Mouse (Mus musculus) cortical plate, adult 2 months (tissue): Measurements from ENCODE around the gene Pagr1b.

Source experiments
- CTCF ChIP-seq: fragments of 200-500 bp; IDR thresholded peaks from 2 replicates; pipeline ENCODE4 v1.5.1; 2011; ENCODE audit warnings: mild to moderate bottlenecking, control low read depth, low read length; ENCODE audit not compliant: insufficient read depth; ENCODE audit errors: extremely low read depth
- POLR2A ChIP-seq: fragments of 200-500 bp; IDR thresholded peaks from 2 replicates; pipeline ENCODE4 v1.6.1; 2011; ENCODE audit warnings: mild to moderate bottlenecking, low read length, control low read depth; ENCODE audit not compliant: insufficient read depth; ENCODE audit errors: extremely low read depth

DNA sequence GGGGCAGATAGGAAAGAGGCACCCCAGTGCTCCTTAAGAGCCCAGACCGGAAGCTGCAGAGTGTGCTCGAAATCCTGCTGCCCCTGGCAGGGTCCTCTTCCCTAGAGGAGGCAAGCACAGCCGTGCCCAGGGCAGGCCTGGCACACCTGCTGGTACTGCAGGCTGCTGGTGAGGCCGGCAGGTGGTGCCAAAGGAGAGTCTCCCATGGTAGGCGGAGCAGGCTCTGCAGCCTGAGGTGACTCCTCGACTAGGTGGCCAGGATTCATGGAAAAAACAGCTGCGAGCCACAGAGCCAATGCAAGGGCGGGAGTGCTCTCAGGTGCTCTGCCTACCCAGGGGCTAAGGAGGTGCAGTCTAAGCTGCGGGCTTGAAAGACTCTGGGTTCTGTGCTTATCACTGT lies 30.0 kb downstream of the Pagr1b start:
- TF ChIP-seq POLR2A (no peak), CTCF (peak; percentile 49)
